Mouse (Mus musculus): ENCODE data around the gene Pdk4. TPM values are rescaled to one million over a fixed set of nuclear protein-coding genes. Genes with fewer than 3 reads are reported as not detected.

The Pdk4 gene
- total and polyA plus RNA-seq, 3 experiments: not detected

DNA sequence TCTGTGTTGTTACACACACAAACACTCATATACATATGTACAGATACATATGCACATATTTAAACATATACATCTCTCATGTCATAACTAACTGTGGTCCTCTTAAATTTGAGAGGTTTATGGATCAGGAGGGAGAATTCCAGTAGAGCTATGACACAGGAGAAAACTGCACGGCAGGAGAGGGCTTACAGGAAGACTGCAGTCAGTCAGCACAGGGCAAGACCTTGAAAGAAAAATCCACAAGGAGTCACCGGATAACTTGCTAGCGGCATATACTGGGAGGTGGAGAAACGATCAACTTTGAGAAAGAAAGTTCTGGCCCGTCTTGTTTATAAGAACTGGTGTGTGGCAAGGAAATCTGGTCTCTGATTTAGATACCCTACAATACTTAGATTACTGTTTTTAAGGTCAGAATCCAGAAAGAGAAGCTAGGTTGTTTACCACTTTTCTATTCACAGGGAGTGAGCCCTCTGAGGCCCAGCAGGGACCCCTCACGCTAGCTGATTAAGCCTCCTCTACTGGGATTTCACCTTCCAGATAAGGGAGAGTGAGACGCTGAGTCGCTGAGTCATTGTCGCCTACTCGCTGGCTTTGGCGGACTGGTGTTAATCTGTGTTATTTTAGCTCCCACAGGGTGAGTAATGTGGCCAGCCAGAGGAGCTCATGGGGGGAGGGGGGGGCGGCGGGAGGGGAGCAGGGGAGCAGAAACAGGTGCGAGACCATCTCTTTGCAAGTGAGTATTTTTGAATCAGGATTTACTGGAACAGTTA is 53.6 kb downstream of the Pdk4 start:
- Histone ChIP-seq H3K4me1 (ENCODE audit: control insufficient read depth in 1 of 2, insufficient read depth in 2 of 2, low read length in 2 of 2) (peaks cover 0 to 7% of the 10 kb centered on the region in 2 experiments; a peak in 3 of 4 replicates), H3K4me3 (ENCODE audit: control insufficient read depth in 1 of 2, insufficient read depth in 1 of 2, low read depth in 2 of 2, low read length in 2 of 2) (no peak overlapping the region), H3K79me2 (ENCODE audit: control insufficient read depth, insufficient read depth, low read length, poor library complexity) (no peaks in the 10 kb centered on the region), H3K9ac (ENCODE audit: control insufficient read depth, low read depth, low read length, poor library complexity, severe bottlenecking) (no peak overlapping the region), H3K27ac (ENCODE audit: control insufficient read depth, low read depth, low read length) (no peak overlapping the region), H3K27me3 (ENCODE audit: control insufficient read depth in 1 of 2, insufficient read depth in 2 of 2, low read length in 2 of 2) (peaks cover 0 to 1% of the 10 kb centered on the region in 2 experiments; a peak in 1 of 4 replicates), H3K36me3 (ENCODE audit: control insufficient read depth in 1 of 2, insufficient read depth in 2 of 2, low read length in 2 of 2) (peaks cover 0 to 6% of the 10 kb centered on the region in 2 experiments; a peak in 2 of 4 replicates), H3K9me3 (replicated peaks; ENCODE audit: insufficient read depth, low read length) (no peaks in the 10 kb centered on the region)
- peak; percentile 58; the same call in 1 of the 2 replicates for TF ChIP-seq TCF12 (IDR thresholded peaks at IDR 0.05; ENCODE audit: low read depth, low read length)
- TF ChIP-seq RAD21 (IDR thresholded peaks at IDR 0.05; ENCODE audit: low read depth, low read length): no peak
- peak; percentile 63; the same call in 1 of the 2 replicates for TF ChIP-seq ETS1 (IDR thresholded peaks at IDR 0.05; ENCODE audit: low read depth, low read length)
- no peak for TF ChIP-seq ZKSCAN1 (IDR thresholded peaks at IDR 0.05; ENCODE audit: low read depth, low read length)
- TF ChIP-seq RCOR1 (IDR thresholded peaks at IDR 0.05; ENCODE audit: low read depth, low read length): peak; percentile 82
- TF ChIP-seq GABPA (IDR thresholded peaks at IDR 0.05; ENCODE audit: low read depth, low read length): peak; percentile 68; the same call in 1 of the 2 replicates
- peak; percentile 77 for TF ChIP-seq GATA1 (IDR thresholded peaks at IDR 0.05; ENCODE audit: low read depth, low read length)
- peak; percentile 46; the same call in 1 of the 2 replicates for TF ChIP-seq TAL1 (IDR thresholded peaks at IDR 0.05; ENCODE audit: low read length)
- peak; percentile 44; the same call in 1 of the 2 replicates for TF ChIP-seq MAFK (IDR thresholded peaks at IDR 0.05; ENCODE audit: borderline replicate concordance, low read depth, low read length)
- no peak for TF ChIP-seq JUND (IDR thresholded peaks at IDR 0.05; ENCODE audit: low read depth, low read length)
- TF ChIP-seq EP300 (IDR thresholded peaks at IDR 0.05; ENCODE audit: low read depth in 1 of 2, low read length in 2 of 2): peak; percentile 80 to 83
- peak; percentile 87 for DNase-seq (ENCODE audit: low read depth, low spot score)

DNA sequence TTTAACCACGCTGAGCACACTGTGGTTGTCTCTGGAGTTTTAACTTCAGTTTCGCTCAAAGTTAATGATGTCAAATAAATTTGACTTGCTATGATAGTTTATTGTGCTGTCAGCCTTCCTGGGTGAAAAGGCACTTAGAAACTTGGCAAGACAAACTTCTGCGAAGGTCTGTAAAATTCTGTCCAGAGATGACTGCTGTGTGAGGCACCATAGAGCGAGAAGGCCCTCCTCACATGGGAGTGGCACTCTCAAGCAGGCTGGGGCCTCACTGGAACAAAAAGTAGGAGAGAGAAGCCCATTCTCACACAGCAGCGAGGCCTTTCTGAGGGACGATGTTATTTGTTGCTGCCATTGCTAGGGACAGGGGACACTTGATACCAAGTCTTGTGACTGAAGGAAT is 54.9 kb downstream of the Pdk4 start:
- Histone ChIP-seq H3K27ac (ENCODE audit: control insufficient read depth, low read depth, low read length) (no peak overlapping the region), H3K79me2 (ENCODE audit: control insufficient read depth, insufficient read depth, low read length, poor library complexity) (no peaks in the 10 kb centered on the region), H3K36me3 (ENCODE audit: control insufficient read depth in 1 of 2, insufficient read depth in 2 of 2, low read length in 2 of 2) (peaks cover 0 to 6% of the 10 kb centered on the region in 2 experiments; a peak in 2 of 4 replicates), H3K27me3 (ENCODE audit: control insufficient read depth in 1 of 2, insufficient read depth in 2 of 2, low read length in 2 of 2) (no peaks in the 10 kb centered on the region; a peak in 1 of 4 replicates), H3K9ac (ENCODE audit: control insufficient read depth, low read depth, low read length, poor library complexity, severe bottlenecking) (no peak overlapping the region), H3K9me3 (replicated peaks; ENCODE audit: insufficient read depth, low read length) (no peaks in the 10 kb centered on the region), H3K4me3 (ENCODE audit: control insufficient read depth in 1 of 2, insufficient read depth in 1 of 2, low read depth in 2 of 2, low read length in 2 of 2) (no peak overlapping the region), H3K4me1 (ENCODE audit: control insufficient read depth in 1 of 2, insufficient read depth in 2 of 2, low read length in 2 of 2) (peaks cover 0 to 7% of the 10 kb centered on the region in 2 experiments; a peak in 3 of 4 replicates)
- DNase-seq (ENCODE audit: low read depth, low spot score): no peak
- TF ChIP-seq NRF1 (IDR thresholded peaks at IDR 0.05; ENCODE audit: insufficient read depth, low read depth, low read length, poor library complexity, severe bottlenecking) (no peak), MYC (IDR thresholded peaks at IDR 0.05; ENCODE audit: low read depth, low read length) (no peak), ZKSCAN1 (IDR thresholded peaks at IDR 0.05; ENCODE audit: low read depth, low read length) (no peak), SMC3 (IDR thresholded peaks at IDR 0.05; ENCODE audit: low read depth, low read length) (no peak), CHD1 (IDR thresholded peaks at IDR 0.05; ENCODE audit: low read depth, low read length) (no peak), GABPA (IDR thresholded peaks at IDR 0.05; ENCODE audit: low read depth, low read length) (no peak), USF2 (IDR thresholded peaks at IDR 0.05; ENCODE audit: borderline replicate concordance in 1 of 2, insufficient read depth in 1 of 2, low read depth in 1 of 2, low read length in 2 of 2) (no peak), MAFK (IDR thresholded peaks at IDR 0.05; ENCODE audit: borderline replicate concordance, low read depth, low read length) (no peak), SIN3A (IDR thresholded peaks at IDR 0.05; ENCODE audit: low read length) (no peak)

All from MEL (cell line).